Mouse (Mus musculus) liver, adult 2 months (tissue): ENCODE results near the gene Med7.

ENCODE experiments used
- CTCF ChIP-seq: fragments of 200-500 bp; IDR thresholded peaks from 2 replicates; pipeline ENCODE4 v1.5.1; 2011; ENCODE audit warnings: low read depth, low read length, control low read depth
- POLR2A ChIP-seq: fragments of 200-500 bp; IDR thresholded peaks from 2 replicates; pipeline ENCODE4 v1.6.1; 2011; ENCODE audit warnings: low read length, control low read depth; ENCODE audit not compliant: insufficient read depth; ENCODE audit errors: extremely low read depth

DNA sequence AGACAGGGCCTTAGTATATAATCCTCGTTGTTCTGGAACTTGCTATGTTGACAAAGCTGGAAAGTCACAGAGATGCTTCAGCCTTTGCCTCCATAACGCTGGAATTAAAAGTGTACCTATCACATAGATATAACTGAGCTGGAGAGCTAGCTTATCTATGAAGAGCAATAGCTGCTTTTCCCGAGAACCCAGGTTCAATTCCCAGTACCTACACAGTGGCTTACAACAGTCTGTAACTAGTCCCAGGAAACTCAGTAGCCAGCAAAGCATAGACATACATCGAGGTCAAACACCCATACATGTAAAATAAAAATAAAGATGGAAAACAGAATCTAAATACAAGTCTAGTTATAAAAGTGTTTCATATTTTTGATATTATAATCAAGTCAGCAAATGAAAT is 38.3 kb upstream of the Med7 start:
- TF ChIP-seq CTCF (no peak), POLR2A (no peak)
